Mouse (Mus musculus): ENCODE data around the gene Col19a1. TPM values are rescaled to one million over a fixed set of nuclear protein-coding genes. Genes with fewer than 3 reads are reported as not detected.

Gene Col19a1
- polyA plus RNA-seq, 1 experiment from 2014 or later, result 2.7 TPM

- ATAC-seq, result no peak
- Histone ChIP-seq H3K9me3 (ENCODE audit: control insufficient read depth, low read length) (no peaks in the 10 kb centered on the region), H3K4me3 (ENCODE audit: low read length) (no peak overlapping the region), H3K27me3 (replicated peaks; ENCODE audit: control insufficient read depth, insufficient read depth, low read length) (no peaks in the 10 kb centered on the region), H3K4me2 (ENCODE audit: low read length) (no peak overlapping the region), H3K4me1 (ENCODE audit: control insufficient read depth, insufficient read depth, low read depth, low read length) (0 out of 2 replicates have a peak, but pooled peaks cover 2% of the 10 kb centered on the region), H3K27ac (ENCODE audit: low read depth, low read length) (no peak overlapping the region), H3K36me3 (ENCODE audit: control insufficient read depth, insufficient read depth, low read length) (no peaks in the 10 kb centered on the region), H3K9ac (ENCODE audit: low read depth, low read length) (no peak overlapping the region)
- 84% methylated on average over 1 of the region's 1 CpGs for WGBS
Observed at GRCm38 (mm10) chr1:24229552-24229951, 357.7 kb downstream of the Col19a1 start.

- H3K27ac ChIP-seq (ENCODE audit: low read depth, low read length), result no peak overlapping the region
- H3K36me3 ChIP-seq (ENCODE audit: control insufficient read depth, insufficient read depth, low read length), result no peaks in the 10 kb centered on the region
- 77% methylated on average over 6 of the region's 6 CpGs for WGBS
Observed at GRCm38 (mm10) chr1:24226941-24227711, 360.1 kb downstream of the Col19a1 start.

GRCm38 (mm10) chr1:24225825-24226526 is 361.3 kb downstream of the Col19a1 start:
- Histone ChIP-seq H3K4me1 (ENCODE audit: control insufficient read depth, insufficient read depth, low read depth, low read length) (no peaks in the 10 kb centered on the region), H3K4me2 (ENCODE audit: low read length) (no peak overlapping the region), H3K4me3 (ENCODE audit: low read length) (no peak overlapping the region), H3K27me3 (replicated peaks; ENCODE audit: control insufficient read depth, insufficient read depth, low read length) (no peaks in the 10 kb centered on the region), H3K9me3 (ENCODE audit: control insufficient read depth, low read length) (no peaks in the 10 kb centered on the region), H3K36me3 (ENCODE audit: control insufficient read depth, insufficient read depth, low read length) (no peaks in the 10 kb centered on the region), H3K27ac (ENCODE audit: low read depth, low read length) (no peak overlapping the region), H3K9ac (ENCODE audit: low read depth, low read length) (no peak overlapping the region)
- WGBS, result 75% methylated on average over 4 of the region's 4 CpGs
- peak; percentile 90 for ATAC-seq

More at GRCm38 (mm10) chr1:24226941-24227711, 360.1 kb downstream of the Col19a1 start:
- no peak overlapping the region for H3K9ac ChIP-seq (ENCODE audit: low read depth, low read length)
- H3K9me3 ChIP-seq (ENCODE audit: control insufficient read depth, low read length), result no peaks in the 10 kb centered on the region
- ATAC-seq, result no peak
- H3K4me1 ChIP-seq (ENCODE audit: control insufficient read depth, insufficient read depth, low read depth, low read length), result 0 out of 2 replicates have a peak, but pooled peaks cover 2% of the 10 kb centered on the region
- no peaks in the 10 kb centered on the region for H3K27me3 ChIP-seq (replicated peaks; ENCODE audit: control insufficient read depth, insufficient read depth, low read length)
- no peak overlapping the region for H3K4me3 ChIP-seq (ENCODE audit: low read length)
- no peak overlapping the region for H3K4me2 ChIP-seq (ENCODE audit: low read length)

- 72% methylated on average over 8 of the region's 8 CpGs for WGBS
Observed at GRCm38 (mm10) chr1:24222981-24223612, 364.2 kb downstream of the Col19a1 start.

GRCm38 (mm10) chr1:24222231-24222630 is 365.0 kb downstream of the Col19a1 start:
- H3K27ac ChIP-seq (ENCODE audit: low read depth, low read length), result no peak overlapping the region
- no peak for ATAC-seq
- no peaks in the 10 kb centered on the region for H3K9me3 ChIP-seq (ENCODE audit: control insufficient read depth, low read length)
- no peak overlapping the region for H3K4me3 ChIP-seq (ENCODE audit: low read length)
- no peak overlapping the region for H3K9ac ChIP-seq (ENCODE audit: low read depth, low read length)
- 86% methylated on average over 2 of the region's 2 CpGs for WGBS
- no peaks in the 10 kb centered on the region for H3K27me3 ChIP-seq (replicated peaks; ENCODE audit: control insufficient read depth, insufficient read depth, low read length)
- no peaks in the 10 kb centered on the region for H3K36me3 ChIP-seq (ENCODE audit: control insufficient read depth, insufficient read depth, low read length)
- H3K4me2 ChIP-seq (ENCODE audit: low read length), result no peak overlapping the region
- H3K4me1 ChIP-seq (ENCODE audit: control insufficient read depth, insufficient read depth, low read depth, low read length), result 0 out of 2 replicates have a peak, but pooled peaks cover 3% of the 10 kb centered on the region

More at GRCm38 (mm10) chr1:24222981-24223612, 364.2 kb downstream of the Col19a1 start:
- no peaks in the 10 kb centered on the region for H3K36me3 ChIP-seq (ENCODE audit: control insufficient read depth, insufficient read depth, low read length)
- no peak overlapping the region for H3K27ac ChIP-seq (ENCODE audit: low read depth, low read length)
- H3K27me3 ChIP-seq (replicated peaks; ENCODE audit: control insufficient read depth, insufficient read depth, low read length), result no peaks in the 10 kb centered on the region
- ATAC-seq, result no peak
- no peak overlapping the region for H3K9ac ChIP-seq (ENCODE audit: low read depth, low read length)
- 0 out of 2 replicates have a peak, but pooled peaks cover 3% of the 10 kb centered on the region for H3K4me1 ChIP-seq (ENCODE audit: control insufficient read depth, insufficient read depth, low read depth, low read length)
- H3K9me3 ChIP-seq (ENCODE audit: control insufficient read depth, low read length), result no peaks in the 10 kb centered on the region
- H3K4me2 ChIP-seq (ENCODE audit: low read length), result no peak overlapping the region
- no peak overlapping the region for H3K4me3 ChIP-seq (ENCODE audit: low read length)

GRCm38 (mm10) chr1:24219041-24219440 is 368.2 kb downstream of the Col19a1 start:
- 0 out of 2 replicates have a peak overlapping the region, but pooled peaks have one; percentile 2 for H3K4me2 ChIP-seq (ENCODE audit: low read length)
- no peak overlapping the region for H3K9ac ChIP-seq (ENCODE audit: low read depth, low read length)
- no peaks in the 10 kb centered on the region for H3K9me3 ChIP-seq (ENCODE audit: control insufficient read depth, low read length)
- H3K27ac ChIP-seq (ENCODE audit: low read depth, low read length), result no peak overlapping the region
- 0 out of 2 replicates have a peak, but pooled peaks cover 3% of the 10 kb centered on the region for H3K4me1 ChIP-seq (ENCODE audit: control insufficient read depth, insufficient read depth, low read depth, low read length)
- peak; percentile 84 for ATAC-seq
- H3K27me3 ChIP-seq (replicated peaks; ENCODE audit: control insufficient read depth, insufficient read depth, low read length), result no peaks in the 10 kb centered on the region
- WGBS, result 18% methylated on average over 6 of the region's 6 CpGs
- H3K4me3 ChIP-seq (ENCODE audit: low read length), result no peak overlapping the region
- H3K36me3 ChIP-seq (ENCODE audit: control insufficient read depth, insufficient read depth, low read length), result no peaks in the 10 kb centered on the region

Other genes starting within 250 kb of the Col19a1 start
- 53.5 and 59.0 TPM in 2 replicates for gene Lmbrd1, start 91.2 kb upstream of the Col19a1 start, polyA plus RNA-seq (2015; fragmentation: Nextera tagmentation; extraction: Ambion mirVana)